Mouse (Mus musculus) kidney, postnatal 10 days (tissue): ENCODE results near the gene Cul4a.
A peak's percentile ranks its signal among the peaks of the same experiment; 100 is the strongest.
"Not testable (repeated sequence)": the region's sequence is repeated elsewhere in the genome, so short reads cannot be mapped to it uniquely, and the experiment has no call there.

Source experiments
- DNase-seq: peaks from one replicate; pipeline ENCODE4 v3.0.0; 2021; ENCODE audit warnings: mixed read lengths

Cul4a gene

DNA sequence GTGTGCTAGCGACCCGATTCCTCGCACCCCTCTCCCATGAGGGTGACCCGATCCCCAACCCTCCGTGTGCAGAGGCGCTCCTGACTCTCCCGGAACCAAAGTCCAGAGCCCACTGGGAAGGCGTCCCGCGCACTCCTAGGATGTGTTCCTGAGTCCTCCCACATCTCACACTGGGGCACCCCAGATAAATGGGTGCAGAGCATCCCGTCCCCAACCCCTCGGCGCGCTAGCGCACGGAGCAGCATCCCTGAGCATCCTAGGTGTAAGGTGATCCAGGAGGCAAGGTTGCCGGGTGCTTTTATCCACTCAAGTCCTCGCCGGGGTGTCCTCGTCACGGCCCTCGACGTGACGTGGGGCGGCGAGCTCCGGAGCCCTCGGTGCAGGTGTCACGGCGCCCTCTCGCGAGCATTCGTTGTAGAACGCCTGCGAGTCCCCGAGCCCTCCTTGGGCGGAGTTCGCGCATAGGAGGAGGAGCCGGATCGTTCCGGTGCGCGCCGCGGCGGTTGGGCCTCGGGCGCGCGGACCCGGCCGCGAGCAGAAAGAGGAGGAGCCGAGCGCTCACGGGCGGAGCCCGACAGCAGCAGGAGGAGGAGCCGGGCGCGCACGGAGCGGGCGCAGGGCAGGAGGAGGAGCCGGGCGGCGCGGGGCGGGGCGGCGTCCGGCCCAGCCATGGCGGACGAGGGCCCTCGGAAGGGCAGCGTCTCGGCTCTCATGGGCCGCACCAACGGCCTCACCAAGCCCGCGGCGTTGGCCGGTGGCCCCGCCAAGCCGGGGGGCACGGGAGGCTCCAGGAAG lies at the start of gene Cul4a, which contains the start of gene Pcid2:
Gene Cul4a (plus strand): TSS at position 535 of the 795 bp plus-strand sequence.
Gene Pcid2 (minus strand): TSS at position 373 of the 795 bp plus-strand sequence.
- peak; percentile 98 for DNase-seq

DNA sequence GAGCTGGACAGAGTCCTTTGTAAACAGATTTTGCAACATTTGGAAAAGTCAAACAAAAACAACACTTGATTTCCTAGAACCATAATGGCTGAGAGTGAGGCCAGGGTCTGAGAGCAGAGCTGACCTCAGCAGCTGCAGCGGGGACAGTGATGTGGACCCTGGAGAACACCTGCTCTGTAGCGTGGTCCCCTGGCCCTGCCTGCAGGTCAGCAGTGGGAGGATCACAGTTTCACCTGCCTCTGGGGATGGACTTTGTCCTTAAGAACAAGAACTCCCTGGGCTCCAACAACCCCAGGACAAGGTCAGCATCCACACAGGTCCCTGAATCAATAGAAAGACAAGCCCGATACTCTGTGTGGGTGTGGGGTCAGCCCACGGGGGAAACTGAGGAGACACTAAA lies 48.1 kb upstream of the Cul4a start:
- peak; percentile 14 for DNase-seq

DNA sequence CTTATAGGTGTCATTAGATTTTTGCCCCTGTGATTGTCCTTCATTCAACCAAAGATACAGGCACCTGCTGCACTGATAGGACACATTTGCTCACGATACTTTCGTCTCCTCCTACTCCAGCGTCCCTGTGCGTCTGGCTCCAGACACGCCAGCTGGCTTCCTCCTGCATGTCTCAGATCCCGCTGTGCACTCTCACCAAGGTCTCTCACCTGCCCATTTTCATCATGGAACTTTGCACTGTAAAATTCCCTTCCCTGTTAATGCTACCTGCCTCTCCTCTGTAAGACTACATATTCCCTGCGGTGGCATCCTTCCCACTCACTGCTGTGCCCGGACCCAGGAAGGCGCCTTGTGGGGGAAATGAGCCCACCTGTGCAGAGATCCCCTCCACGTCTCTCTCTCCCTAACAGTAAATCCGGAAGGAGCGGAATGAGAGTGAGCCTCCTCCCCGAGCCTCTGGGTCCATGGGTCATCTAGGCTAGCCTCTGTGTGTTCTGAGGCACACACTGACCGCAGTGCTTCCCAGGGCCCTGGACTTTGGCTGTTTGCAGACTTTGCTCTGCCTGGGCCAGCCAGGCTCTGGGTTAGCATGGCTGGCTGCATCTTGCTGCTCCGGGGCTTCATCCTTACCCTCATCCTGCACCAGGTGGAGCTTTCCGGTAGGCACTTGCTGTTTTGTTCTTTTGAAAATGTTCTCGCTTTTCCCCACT lies 44.8 kb upstream of the Cul4a start, which contains the start of gene Proz:
Gene Proz (plus strand): TSS at position 474 of the 710 bp plus-strand sequence.
- peak; percentile 70 for DNase-seq

DNA sequence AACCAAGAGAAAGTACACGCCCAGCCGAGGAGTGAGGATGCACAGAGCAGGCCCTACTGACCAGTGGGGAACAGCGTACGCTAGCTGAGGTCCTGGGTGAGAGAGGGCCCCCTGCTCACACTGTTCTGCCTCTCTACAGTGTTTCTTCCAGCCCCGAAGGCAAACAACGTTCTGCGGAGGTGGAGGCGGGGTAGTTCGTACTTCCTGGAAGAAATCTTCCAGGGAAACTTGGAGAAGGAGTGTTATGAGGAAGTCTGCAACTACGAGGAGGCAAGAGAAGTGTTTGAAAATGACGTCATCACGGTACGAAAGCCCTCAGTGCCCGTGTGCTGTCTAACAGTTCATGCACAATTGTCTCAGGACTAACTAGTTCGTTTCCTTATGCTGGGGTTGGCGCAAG lies 42.3 kb upstream of the Cul4a start:
- DNase-seq = no peak

DNA sequence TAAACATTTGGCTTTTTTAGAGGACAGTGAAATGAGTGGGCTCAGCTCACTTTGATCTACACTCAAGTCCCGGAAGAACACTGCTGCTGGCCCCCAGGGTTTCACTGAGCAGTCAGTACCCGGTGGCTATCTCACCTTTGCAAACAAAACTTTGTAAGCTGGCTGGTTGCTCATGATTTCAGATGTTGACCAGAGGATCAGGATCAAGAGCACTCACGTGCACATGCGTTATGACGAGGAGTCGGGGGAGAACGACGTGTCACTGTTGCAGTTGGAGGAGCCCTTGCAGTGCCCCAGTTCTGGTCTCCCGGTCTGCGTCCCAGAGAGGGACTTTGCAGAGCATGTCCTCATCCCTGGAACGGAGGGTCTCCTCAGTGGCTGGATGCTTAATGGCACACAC lies 32.2 kb upstream of the Cul4a start:
- no peak for DNase-seq

DNA sequence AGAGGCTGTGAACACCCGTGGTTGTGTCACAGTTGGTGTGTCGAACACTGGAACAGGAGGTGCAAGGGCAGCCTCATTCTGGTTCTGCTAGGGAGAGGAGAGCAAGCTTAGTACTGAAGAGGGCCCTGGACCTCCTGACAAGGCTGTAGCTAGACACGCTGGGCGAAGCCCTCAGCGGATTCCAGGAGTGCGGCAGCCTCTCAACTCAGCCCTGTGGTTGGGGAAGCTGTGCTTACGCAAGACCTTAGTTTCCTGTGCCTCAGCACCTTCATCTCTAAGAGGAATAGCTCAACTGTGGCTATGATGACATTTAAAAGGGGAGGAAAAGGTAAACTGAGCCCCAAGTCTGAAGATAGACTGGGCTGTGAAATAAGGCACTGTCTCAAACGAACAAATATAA lies 30.4 kb upstream of the Cul4a start:
- DNase-seq = no peak

DNA sequence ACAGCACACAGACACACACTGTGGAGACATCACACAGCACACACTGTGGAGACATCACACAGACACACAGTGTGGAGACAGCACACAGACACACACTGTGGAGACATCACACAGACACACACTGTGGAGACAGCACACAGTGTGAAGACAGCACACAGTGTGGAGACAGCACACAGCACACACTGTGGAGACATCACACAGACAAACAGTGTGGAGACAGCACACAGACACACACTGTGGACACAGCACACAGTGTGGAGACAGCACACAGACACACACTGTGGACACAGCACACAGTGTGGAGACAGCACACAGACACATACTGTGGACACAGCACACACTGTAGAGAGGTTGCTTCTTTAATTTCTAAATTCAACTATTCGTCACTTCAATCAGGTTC lies 29.8 kb upstream of the Cul4a start:
- not testable (repeated sequence) for DNase-seq

DNA sequence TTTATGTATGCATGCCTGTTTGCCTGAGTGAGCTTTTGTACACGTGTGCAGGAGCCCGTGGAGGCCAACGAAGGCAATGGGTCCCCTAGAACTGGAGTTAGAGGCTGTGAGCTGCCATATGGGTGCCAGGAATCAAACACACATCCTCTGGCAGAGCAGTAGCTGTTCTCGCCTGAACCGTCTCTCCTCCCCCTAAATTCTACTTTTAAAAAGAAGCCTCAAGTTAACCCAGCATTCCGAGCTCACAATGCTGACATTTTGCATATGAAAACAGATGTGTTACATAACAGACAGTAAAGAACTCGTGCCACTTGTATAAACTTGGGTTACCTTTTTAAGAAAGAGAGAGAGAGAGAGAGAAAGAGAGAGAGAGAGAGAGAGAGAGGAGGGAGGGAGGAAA lies 27.9 kb upstream of the Cul4a start:
- DNase-seq = no peak

DNA sequence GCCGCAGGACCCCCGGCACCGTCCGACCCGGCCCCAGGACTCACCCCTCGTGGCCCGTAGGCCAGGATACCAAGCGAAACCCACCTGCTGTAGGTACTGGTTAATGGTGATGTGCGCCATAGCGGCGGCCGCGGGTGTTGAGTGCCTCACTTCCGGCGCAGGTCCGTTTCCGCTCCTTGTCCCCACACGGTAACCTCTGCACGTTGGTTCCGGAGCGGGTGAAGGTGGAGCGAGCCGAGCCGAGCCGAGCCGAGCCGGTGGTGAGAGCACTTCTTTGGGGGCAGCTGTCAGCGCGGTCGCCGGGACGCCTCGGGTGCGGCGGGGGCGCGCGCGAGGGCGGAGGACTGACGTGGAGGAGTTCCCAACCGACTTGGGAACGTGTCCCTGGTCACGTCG lies 732 bp upstream of the Cul4a start:
- peak; percentile 95 for DNase-seq

DNA sequence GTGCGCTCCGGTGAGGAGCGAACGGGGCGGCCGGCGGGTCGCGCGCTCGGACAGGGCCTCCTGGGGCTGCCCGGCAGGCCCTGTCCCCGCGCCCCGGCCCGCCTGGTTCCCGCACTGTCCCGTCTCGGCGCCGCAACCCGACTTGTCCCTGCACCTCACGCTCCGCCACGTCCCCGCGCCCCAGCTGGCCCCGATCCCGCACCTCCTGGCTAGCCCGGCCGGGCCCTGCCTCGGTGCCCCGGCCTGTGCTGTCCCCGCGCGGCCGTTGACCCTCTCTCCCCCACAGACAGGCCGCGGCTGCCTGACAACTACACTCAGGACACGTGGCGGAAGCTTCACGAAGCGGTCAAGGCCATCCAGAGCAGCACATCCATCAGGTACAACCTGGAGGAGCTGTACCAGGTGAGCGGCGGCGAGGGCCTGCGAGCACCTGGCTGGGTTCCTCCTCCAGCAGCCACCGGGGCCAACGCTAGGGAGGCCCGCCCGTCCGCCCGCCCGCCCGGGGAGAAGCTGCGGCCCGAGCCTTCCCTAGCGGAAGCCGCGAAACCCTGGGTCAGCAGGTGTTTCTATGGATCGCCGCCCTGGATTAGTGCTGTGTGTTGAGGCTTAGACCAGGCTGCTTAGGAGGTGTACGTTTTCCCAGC lies 609 bp downstream of the Cul4a start:
- peak; percentile 59 for DNase-seq

DNA sequence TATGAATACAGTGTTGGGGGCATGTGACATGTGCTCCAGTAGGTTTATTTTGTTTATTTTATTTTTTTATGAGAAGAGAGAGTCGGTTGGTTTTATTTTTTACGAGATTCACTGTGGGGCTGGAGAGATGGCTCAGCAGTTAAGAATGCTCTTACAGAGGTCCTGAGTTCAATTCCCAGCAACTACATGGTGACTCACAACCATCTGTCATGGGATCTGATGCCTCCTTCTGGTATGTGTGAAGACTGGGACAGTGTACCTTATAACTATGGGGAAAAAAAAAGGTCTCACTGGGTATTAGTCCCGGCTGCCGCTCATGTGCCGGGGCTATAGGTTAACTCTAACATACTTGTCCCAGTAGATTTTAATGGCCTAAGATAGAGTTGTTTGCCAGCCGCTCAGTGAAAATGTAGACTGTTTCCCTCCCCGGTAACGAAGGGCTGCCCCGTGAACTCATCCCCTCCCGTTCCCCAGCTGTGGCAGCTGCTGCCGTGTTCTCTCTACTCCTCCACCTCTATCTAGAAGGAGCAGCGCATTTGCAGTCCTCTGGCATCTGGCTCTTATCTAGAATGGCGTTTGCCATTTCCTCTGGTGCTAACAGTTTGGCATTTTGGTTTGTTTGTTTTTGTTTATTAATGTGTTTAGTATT lies 2.7 kb downstream of the Cul4a start:
- DNase-seq = no peak

DNA sequence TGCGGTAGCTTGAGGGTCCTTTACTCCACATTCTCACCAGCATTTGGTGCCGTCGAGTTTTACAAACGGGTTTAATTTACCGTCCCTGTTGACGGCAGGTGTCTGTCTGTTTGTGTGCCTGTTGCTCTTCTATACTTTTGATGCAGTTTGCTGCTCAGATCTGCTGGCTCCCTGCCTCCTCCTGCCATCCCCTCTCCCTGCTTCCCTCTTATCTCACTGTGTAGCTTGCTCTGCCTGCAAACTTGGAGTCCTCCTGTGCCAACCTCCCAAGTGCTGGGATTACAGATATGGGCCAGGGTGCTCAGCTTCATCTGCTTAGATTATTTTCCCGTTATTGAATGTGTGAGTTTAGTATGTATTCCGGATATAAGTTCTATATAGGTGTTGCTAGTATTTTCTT lies 3.5 kb downstream of the Cul4a start:
- no peak for DNase-seq

DNA sequence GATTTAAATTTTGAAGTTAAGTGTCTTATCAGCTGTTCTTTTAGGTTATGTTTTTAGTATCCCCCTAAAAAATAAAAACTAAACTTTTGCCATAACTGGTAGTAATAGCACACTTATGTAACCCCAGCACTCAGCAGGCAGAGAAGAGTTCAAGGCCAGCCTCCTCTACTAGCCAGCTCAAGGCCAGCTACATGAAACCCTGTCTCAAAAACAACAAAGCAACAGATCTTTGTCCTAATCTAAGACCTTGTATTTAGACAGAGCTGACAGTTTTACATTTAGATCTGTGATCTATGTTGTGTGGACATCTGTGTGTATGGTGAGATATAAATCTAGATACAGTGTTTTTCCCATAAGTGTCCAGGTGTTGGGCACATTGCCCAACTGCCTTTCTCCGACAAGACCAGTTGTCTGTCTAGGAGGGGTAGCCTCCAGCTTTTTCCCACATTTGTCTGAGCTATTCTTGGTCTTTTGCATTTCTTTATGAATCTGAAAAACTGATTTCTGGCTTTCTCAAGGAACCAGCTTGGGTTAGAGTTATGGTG lies 4.1 kb downstream of the Cul4a start:
- DNase-seq = no peak

DNA sequence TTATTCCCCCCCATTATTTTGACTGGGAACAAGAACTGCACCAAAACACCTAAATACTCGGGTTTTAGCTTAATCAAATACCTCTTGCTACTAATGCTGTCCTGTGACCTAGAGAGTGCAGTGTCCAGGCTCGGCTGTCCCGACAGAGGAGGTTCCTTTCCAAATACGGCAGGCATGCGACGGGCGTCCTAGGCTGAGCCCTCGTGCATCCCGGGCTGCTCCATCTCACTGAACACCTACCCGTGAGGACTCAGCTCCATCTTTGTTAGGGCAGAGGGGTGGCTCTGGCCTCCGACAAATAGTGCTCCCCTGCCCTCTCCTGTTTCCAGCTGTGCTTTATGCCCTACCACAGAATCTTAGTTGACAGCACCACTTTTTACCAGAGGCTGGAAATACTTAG lies 6.5 kb downstream of the Cul4a start:
- DNase-seq = no peak

DNA sequence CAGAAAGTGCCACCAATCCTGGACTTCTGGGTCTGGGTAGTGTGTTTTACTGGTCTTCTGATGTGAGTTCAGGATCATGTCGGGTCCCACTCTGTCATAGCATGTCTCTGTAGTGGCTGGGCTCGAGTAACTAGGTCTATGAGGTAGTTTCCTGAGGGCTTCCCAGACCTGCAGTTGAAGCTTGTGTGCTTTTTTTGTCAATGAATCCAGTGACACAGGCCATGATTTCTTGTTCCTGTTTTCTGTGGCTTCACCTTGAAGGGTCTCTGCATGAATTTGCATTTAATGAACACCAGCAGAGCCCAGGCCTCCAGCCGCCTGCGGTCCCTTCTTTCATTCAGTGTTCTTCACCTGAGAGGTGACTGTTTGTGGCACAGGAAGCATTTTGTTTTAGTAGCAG lies 7.8 kb downstream of the Cul4a start:
- no peak for DNase-seq

DNA sequence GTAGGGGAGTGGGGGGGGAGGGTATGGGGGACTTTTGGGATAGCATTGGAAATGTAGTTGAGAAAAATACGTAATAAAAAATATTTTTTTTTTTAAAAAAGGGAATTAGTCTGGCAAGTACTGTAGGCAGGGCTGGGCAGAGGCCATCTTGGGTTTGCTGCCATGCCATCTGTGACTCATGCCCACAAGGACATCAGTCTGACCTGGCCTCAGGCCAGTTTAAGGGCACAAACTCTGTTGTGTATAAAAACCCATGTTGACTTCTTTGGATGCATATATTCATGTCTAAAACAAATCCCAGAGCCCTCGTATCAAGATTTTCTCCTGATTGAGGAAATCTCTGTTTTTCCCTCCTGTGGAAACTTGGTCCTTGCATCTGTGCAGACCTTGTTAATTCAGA lies 11.7 kb downstream of the Cul4a start:
- DNase-seq = no peak

DNA sequence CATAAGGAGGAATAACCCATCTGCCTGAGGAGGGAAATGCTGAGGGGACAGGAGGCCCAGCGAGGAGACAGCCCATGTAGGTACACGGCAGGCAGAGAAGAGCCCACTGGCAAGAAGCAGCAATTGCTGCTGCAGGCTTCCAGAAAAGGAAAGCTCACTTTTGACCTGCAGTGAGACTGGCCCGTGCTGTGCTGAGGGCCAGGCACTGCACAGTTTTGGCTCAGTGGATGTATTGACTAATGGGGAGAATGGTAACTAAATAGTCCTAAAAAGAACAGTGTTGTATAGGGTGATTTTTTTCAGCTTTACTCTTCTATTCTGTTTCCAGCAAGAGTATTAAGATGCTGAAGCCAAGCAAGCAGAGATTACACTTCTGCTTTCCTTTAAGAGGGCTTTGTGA lies 13.1 kb downstream of the Cul4a start:
- no peak for DNase-seq

DNA sequence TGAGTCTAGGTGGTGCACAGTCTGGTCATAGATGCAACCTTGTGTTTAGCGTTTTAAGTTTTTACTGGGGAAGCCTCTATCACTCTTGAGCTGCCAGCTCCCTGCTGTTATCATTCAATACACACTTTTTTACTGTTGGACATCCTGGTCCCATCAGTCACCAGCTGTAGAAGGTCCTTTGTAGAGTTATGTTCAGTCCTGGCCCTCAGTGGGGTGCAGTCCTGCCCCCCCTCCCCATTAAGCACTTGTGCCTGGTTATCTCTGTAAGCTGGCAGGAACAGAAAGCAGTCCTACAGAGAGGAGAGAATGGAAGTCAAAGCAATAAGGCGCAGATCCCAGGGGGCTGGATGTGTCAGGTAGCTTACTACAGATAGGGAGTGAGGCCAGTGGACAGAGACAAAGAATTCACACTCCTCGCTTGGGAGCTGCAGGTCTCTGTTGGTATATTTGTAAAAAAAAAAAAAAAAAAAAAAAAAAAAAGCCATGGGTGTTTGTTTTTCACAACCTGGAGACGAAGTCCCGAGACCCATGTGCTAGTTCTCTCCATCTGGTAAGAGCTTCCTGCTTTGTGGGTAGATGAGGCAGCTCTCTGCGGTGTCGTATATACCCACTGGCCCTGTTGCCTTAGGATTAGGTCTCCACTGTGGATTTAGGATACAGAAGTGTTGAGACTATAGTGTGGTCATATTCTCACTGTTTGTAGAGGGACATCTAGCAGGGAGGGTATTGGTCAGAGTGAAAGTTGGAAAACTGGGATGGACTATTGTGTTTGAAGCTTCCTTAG lies 15.7 kb downstream of the Cul4a start:
- no peak for DNase-seq

DNA sequence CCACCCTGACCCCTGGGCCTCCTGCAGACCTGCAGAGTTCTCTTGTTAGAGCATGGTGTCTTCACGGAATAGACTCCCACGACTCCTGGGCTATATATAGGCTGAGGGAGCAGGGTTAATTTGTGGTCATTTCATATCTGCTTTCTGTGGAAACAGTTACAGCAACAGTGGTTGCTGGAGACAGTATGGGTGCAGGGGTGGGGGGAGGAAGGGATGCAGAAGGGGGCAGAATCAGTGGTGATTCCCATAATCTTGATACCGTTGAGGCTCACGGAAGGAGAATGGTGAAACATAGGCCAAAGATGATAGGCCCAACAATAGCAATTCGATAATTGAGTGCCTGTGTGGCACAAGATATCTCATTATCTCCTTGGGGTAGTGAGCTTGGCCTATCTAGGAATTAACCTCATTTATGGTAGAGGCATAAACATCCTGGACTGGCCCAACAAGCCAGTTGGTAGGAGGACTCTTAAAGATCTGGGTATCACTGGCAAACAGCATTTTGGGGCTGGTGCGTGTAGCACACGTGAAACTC lies 17.5 kb downstream of the Cul4a start:
- DNase-seq = no peak

DNA sequence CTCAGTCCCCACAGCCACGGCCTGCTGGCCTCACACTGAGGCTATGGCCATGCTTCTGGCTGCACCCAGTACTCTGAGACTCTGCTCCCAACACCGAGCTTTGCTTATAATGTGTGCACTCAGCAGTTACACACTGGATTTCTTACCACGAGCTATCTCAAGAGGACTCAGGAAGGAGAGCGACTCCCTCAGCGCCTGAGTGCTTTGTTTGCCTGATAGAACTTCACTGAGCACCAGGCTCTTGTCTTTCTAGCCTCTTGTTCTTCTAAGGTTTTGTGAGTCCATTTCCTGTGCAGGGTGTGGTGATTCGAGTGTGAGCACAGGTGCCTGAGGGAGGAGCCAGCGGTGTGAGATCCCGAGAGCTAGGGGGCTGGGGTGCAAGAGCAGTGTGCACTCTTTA lies 19.5 kb downstream of the Cul4a start:
- no peak for DNase-seq

DNA sequence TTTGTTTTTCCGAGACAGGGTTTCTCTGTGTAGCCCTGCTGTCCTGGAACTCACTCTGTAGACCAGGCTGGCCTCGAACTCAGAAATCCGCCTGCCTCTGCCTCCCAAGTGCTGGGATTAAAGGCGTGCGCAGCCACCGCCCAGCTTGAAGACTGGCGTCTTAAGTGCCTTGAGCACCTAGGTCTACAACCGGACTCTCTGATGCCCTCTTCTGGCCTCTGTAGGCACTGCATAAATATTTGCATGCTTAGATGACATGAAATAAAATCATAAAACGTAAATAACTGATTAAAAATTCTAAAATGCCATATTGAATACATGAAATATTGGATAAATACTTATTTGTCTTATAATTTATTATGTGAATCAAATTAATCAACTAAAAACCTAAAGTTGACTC lies 26.8 kb downstream of the Cul4a start:
- peak; percentile 75 for DNase-seq

DNA sequence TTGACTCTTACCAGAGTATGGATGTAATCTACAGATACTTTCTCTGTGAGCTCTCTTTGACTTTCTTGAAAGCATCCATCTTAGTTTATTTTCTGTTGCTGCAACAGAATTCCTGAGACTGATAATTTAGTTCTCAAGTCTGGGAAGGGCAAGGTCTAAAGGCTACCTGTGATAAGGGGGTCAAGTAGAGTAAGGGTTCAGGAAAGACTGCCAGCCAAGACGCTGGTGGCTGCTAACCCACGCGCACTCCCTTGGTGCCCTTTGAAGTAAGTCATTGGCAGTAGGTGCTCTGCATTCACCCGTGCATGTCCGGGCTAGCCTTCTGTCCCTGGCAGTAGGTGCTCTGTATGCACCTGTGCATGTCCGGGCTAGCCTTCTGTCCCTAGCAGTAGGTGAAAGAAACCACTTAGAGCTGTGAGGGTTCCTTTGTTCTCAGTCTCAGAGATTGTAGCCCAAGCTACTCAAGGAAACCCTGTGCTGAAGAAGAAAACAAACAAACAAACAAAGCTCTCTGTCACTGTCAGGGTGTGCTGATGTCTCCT lies 34.3 kb downstream of the Cul4a start:
- DNase-seq = no peak
